Mouse (Mus musculus): Measurements from ENCODE around the gene Phf24. TPM values are rescaled to one million over a fixed set of nuclear protein-coding genes. Genes with fewer than 3 reads are reported as not detected.
A peak's percentile ranks its signal among the peaks of the same experiment; 100 is the strongest.

Gene Phf24
- total RNA-seq (2021) = under 1 TPM; 0.26 to 0.66 TPM
- long read RNA-seq, experiment 1 = 0 reads
- long read RNA-seq, experiment 2 = 0 reads

DNA sequence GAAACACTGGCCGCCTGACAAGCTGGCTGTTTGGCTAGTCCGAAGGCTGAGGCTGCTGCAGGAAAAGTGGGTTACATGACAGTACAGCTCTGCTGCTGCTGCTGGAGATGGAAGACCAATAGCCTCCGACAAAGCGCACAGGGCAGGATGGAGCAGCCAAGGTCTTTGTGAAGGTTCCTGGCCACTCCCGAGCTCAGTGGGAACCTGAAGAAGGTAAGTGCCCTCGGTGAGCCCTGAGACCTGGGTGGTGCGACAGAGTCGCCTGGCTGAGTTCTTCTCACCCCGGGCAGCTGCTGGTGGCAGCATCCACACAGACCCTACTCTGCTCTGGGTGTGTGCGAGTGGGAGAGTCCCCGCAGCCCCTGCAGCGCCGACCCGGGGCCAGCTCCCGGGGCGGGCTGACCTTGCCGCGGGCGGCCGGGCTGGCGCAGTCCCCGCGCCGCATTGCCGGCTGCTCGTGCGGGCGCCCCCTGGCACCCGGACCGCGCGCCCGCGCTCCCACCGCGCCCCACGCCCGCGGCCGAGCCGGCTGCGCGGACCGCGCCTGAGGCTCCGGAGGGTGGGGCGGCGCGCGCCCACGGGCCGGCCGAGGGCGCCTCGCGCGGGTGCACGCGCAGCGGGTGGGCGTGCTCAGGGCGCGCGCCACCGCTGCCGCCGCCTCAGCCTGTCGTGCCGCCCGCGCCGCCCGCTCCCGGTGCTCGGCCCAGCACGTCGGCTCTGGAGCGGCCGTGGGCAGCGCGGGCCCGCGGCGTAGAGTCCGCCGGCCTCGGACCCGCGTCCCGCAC, at the start of gene Phf24:
Gene Phf24 (plus strand): TSS at position 44 of the 785 bp plus-strand sequence.
- DNase-seq (ENCODE audit: low spot score) = no peak

DNA sequence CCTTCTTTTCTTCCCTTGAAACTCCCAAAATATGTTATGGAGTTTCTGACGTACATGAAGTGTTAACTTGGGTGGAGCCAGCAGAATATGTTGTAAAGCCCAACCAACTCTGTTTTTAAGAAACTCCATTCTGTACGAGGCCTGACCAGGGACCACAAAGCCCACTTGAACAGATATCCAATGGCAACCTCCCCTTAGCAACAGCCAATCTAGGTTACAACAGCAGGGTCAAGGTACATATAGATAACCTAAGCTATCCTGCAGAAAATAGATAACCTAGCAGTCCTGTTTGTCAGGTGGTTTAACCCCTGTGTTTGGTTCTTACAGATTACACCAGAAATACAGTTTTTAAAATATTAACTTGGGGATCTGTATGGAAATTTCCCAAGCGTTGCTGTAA, 49.1 kb upstream of the Phf24 start:
- DNase-seq (ENCODE audit: low spot score) = no peak

DNA sequence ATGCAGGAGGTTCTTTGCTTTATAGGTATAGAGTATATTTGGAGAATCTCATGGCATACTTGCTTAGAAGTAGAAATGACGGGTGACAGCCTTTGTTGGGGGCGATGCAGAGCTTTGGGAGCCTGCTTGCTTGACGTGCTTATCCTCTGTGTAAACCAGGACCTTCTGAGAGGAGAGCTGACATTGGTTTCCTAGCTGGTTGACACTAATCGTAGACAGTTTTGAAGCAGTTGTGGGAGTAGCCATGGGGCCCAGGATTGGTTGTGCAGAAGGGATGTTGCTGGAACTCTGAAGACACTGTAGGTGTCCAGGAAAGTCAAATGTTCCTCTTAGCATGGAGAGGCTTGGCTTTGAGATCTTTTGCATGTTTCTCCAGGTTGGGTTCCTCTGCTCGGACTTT, 48.3 kb upstream of the Phf24 start:
- DNase-seq (ENCODE audit: low spot score) = no peak

DNA sequence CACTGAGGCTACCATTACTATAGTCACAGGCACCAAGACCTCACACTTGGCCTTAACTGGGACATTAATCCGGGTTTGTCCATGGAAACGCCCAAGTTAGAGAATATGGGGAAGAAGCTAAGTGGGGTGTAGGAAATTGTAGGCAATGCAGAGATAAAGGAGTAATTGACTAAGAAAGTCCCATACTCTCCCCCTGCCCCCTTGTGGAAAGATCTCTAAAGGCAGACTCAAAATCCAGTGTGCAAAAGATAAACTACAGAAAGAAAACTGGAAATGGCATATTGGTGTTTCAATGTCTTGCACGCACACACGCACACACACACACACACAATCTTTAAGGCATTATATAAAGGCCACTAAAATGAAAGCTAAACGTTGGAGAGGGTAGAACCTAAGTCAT, 45.7 kb upstream of the Phf24 start:
- DNase-seq (ENCODE audit: low spot score) = no peak

DNA sequence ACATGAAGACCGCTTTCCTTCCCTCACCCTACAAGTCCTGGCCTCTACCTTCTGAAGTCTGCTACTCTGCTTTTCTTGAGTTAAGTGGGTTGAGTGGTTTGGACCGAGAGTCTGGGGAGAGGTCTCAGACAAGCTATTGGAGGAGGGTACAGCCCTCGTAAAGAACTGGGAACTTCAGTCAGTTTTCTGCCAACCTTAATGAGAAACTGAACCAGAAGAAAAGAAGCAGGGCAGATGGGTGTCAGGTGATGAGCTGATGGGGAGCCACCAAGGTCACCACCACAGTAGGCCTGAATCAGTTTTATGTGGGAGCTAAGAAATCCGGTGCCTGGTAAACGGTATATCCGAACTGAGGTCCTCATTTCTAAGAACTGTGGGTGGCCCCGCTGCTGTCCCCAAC, 44.3 kb upstream of the Phf24 start:
- no peak for DNase-seq (ENCODE audit: low spot score)

DNA sequence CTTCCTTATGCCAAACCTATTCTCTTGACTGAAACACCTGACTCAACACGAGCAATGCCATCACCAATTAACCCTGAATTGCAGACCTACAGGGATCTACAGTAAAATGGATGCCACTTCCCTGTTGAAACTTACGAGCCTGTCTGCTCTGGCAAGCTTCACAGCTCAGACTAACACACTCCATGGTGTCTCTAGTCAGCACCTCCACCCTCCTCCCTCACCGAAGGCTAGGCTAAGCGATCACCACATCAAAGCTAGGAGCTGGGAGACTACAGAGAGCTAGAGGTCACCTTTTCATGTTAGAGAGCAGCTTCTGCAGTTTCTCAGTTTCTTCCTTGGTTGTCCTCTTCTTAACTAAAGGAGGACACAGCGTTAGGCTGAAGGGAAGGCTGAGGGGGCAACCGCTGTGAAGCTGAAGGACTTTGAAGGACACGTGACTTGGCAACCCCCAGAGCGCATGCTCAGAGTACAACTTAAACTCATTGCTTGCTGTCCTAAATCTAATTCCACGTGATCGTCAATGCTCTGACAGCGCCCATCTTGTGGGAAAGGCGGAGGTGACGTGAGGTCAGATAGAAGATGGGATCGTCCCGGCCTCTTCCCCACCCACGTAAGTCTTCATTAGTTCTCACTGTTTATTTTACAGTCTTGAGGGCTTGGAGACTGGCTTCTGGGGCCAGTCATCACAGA, 43.6 kb upstream of the Phf24 start:
- no peak for DNase-seq (ENCODE audit: low spot score)

DNA sequence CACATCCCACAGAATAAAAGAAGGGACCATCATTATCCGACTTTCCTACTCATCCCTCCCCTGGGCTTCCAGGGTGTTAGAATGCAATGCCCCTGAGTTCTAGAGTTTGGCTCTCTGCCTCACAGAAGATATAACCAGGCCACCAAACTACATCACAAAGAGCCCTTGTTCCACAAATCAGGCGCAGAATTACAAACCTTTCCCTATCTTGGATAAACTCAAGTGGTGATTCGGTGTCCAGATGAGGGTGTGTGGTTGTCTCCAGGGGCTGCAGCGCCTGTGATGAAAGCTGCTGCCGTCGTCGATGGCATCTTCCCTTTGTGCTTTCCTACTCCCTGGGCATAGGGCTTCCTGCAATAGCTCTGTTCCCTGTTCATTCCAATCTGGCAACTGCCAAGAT, 42.3 kb upstream of the Phf24 start, which contains the start of gene Fam205c:
Gene Fam205c (minus strand): TSS at position 101 of the 400 bp plus-strand sequence.
- no peak for DNase-seq (ENCODE audit: low spot score)

DNA sequence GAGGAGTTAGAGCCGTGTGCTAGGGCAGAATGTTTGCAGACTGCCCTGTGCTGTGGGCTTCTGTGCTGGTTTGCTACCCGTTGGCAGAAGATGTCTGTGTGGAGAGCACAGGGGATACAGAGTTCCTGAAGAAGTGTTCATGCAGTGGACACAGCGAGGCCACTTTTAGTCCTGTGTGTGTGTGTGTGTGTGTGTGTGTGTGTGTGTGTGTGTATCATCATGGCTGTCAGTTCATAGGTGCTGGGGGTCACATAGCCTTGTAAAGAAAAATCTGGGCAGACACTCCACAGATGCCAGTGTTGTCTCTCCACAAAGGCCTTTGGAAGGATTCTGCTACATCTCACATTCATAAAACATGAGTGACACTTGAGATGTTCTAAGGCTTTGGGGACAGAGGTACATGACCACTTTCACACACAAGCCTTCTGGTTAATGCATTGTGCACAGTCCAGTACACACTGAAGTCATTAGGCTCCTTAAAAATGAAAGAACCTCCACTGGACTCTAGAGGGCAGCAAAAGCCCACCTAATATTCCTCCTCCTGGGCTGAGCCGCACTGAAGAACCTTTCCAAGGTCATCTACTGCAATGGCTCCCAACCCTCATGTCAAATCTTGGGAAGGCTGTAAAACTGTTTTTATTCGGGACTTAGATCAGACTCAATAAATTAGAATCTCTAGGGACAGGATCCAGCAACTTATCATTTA, 39.7 kb upstream of the Phf24 start:
- DNase-seq (ENCODE audit: low spot score) = peak; percentile 65

DNA sequence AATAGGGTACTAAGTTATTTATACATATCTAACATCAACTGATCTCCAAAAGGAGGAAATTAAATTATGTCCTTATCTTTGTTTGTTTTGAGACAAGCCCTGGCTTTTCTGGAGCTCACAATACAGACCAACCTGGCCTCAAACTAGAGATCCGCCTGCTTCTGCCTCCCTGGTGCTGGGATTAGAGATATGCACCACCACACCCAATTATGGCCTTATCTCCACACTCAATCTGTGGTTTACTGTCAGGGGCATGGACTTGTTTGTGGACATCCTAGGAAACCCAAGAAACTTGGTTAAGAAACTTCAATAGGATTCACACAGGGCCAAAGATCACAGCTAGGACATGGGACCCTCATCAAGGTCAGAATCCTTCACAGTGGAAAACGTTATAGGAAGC, 38.8 kb upstream of the Phf24 start:
- DNase-seq (ENCODE audit: low spot score) = no peak

DNA sequence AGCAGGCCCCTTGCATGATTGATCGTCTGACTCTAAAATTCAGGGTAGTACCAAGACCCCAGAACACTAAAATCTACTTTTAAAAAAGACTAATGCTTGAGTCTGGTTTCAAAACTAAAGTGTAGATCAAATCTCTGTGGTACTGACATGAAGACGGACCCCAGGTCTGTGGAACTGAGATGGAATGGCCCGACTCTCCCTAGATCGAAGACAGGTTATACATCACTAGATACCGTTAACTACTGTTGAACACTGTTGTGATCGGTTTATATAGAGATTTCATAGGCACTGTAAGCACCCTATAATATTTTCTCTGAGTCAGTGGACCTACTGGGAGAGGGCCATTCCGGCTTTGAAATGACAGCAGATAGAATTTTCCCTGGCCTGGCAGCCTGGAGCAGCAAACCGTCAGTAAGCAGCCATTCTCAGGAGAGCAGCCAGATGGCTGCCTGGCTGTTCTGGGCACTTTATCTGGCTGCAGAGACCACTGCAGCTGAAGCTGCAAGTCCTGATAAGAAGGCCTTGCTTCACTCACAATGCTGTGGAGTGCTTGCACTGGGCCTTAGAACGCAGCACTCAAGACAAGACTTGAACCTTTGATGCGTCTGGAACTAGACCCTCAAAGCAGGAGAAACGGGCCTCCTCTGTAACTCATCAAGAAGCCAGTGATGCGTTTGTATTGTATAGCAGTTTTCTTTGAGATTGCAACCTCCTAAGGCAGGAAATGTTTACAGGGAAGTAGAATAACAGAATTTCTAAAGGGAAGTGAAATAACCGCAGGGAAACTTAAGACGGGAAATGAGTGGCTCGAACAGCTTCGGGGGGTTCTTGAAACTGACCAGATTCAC, 36.4 kb upstream of the Phf24 start:
- DNase-seq (ENCODE audit: low spot score) = no peak

DNA sequence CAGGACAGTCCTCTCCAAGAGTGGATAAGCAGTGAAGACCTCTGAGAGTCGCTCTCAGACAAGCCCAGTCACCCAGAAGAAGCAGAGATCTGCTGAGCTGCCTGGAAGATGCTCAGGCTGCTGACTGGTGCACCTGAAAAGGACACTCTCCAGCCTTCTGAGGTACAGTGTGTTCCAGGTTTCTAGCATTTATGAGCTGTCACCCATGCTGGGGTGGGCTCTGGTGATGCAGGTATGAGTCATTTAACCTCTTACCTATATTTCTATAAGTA, 35.8 kb upstream of the Phf24 start:
- no peak for DNase-seq (ENCODE audit: low spot score)

DNA sequence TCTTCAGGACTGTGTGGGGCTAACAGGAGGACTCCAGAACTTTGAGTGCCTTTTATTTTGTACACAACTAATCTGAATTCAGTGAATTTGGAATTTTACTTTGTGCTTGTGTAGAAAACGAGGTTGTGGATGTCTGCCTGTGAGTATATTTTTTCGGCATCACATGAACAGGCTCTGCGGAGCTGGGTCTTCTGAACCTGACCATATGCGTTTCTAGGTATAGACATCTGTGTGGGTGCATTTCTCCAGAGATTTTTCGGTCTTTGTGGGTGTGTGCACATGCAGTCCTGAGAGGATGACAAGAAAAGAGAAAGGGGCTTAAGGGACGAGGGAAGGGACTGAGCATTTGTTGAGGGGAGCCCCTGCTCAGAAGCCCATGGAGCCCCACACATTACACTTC, 29.5 kb upstream of the Phf24 start:
- DNase-seq (ENCODE audit: low spot score) = no peak

DNA sequence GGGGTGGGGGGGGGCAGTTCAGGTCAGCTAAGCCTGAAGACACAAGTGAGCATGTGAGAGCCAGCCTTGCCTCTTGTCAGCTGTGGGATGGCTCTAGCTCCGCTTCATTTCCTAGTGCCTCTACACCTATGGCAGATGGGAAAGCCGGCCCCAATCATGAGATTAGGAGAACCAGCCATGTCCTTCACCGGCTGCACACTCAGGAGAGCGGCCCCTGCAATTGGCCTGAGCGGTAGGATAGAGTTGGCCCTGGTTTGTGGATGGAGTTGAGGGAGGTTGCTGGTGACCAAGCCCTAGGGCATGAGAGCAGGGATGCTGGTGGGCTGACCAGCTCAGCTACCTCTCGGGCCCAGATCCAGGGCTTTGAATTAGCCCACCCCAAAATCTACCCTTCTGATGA, 27.7 kb upstream of the Phf24 start:
- no peak for DNase-seq (ENCODE audit: low spot score)

DNA sequence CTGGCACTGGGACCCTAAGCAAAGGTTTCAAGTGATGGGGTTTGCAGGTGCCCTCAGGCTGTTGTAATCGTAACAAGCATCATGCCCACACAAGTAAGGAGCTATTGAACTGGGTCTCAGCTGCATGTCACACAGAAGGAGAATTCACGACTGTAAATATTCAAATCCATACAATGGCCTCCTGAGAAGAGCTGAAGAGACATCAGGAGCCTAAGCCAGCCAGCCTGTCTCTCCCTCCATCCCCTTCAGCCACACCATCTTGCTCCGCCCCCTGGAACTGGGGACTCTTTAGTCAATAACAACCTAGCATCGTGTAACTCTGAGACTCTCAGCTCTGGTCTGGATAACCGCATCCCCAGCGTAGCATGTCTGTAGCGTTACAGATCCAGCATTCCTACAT, 25.3 kb upstream of the Phf24 start:
- no peak for DNase-seq (ENCODE audit: low spot score)

DNA sequence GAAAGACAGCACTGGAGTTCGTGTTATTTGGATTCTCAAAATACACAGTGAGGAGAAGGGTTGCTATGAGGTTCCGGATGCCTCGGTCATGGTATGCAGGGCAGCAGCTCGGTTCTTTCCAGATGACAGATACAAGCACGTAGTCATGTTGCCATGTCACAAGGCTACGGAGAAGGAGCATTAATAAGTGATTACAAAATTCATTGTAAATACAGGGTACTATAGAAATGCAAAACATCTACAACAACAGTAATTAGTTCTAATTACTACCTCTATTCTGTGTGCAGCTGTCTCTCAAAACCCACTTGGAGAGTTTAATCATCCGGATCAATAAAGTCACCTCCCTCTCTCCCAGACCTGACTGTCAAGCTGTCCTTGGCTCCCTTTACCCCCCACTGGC, 21.3 kb upstream of the Phf24 start:
- no peak for DNase-seq (ENCODE audit: low spot score)

DNA sequence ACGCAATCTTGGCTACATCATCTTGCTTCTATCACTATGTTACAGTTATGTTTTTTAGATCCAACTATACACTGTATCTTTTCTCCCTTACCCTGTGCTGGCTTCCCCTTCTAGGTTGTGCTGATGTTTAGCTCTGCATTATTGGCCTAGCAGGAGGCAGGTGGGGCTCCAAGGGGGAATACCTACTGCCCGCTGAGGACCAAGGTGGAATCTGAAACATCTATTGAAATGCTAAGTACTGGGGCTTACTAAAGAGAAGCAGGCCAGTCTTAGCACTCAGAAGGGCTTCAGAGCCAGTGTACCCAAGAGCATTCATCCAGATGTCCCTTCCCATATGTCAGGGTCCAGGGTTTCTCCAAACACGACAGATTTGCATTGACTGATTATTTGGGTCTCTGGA, 17.5 kb upstream of the Phf24 start:
- DNase-seq (ENCODE audit: low spot score) = no peak

DNA sequence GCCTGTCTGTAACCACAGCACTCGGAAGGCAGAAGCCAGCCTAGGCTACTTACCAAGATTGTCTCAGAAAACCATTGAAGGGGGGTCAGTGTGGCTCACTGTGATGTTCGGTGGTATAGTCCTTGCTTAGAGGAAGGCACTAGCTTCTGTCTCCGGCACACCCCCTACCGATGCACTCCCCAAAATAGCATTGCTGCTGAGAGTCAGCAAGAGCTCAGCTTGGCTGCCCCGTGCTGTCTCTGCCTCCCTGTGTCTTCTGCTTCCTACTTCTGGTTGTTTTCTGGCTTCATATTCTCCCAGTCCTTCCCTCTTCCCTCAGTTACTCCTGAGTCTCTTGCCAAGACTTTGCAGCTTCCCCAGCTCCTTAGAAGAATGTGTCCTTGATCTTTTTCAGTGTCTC, 15.6 kb upstream of the Phf24 start:
- no peak for DNase-seq (ENCODE audit: low spot score)

DNA sequence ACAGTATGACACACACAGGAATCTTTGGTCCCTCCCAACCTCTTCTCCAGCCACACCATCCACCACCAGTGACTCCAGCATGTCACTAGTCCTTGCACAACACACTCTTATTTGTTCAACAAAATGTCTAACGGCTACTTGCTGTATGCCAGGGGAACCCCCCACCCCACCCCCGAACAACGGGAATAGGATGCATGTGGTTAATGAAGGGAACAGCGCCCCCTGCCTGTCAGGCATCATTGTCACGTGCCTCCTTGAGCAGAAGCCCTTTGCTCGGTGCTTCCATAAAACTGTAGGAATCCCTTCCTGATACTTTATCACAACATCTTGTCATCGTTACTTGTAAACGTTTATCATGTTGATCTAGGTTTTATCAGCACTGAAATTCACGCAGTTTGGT, 14.3 kb upstream of the Phf24 start:
- no peak for DNase-seq (ENCODE audit: low spot score)

DNA sequence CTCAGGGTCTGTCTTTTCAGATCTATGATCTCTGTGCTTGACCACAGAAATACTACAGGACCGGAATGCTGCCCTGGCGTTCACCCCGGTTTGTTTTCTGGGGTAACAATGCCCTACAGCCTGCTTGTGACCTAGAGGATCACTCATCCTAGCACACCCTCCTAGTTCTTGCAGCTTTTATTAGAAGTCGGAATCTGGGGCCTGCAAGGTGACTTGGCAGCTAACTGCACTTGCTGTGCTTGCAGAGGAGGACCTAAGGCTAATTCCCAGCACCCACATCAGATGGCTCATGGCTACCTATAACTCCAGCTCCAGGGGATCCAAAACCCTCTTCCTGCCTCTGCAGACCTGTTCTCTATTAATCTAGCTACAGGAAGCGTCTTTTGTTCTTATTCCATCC, 13.7 kb upstream of the Phf24 start:
- DNase-seq (ENCODE audit: low spot score) = no peak

DNA sequence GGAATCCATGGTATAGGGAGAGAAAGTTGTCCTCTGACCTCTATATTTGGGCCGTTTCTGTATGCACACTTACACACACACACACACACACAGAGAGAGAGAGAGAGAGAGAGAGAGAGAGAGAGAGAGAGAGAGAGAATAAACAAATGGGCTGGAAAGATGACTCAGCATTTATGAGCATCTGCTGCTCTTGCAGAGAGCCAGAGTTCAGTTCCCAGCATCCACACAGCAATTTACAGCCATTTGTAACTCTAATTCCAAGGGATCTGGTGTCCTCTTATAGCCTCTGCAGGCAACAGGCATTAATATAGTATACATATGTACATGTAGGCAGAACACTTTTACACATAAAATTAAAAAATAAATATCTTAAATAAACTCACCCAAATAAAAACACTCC, 12.5 kb upstream of the Phf24 start:
- DNase-seq (ENCODE audit: low spot score) = no peak

DNA sequence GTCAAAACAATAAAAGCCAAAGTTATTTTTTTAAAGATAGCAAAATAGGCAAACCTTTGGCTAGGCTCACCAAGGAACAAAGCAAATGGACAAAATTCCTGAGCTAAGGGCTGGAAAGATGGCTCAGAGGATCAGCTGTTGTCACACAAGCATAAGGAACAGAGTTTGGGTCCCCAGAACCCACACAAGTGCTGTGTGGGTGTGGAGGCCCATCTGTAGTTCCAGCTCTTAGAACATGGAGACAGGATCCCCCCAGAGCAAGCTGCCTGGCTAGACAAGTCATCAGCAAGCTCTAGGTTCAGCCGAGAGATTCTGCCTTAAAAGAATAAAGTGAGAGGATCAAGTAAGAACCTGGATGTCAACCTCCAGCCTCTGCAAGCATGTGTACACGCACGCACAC, 11.9 kb upstream of the Phf24 start:
- DNase-seq (ENCODE audit: low spot score) = no peak

DNA sequence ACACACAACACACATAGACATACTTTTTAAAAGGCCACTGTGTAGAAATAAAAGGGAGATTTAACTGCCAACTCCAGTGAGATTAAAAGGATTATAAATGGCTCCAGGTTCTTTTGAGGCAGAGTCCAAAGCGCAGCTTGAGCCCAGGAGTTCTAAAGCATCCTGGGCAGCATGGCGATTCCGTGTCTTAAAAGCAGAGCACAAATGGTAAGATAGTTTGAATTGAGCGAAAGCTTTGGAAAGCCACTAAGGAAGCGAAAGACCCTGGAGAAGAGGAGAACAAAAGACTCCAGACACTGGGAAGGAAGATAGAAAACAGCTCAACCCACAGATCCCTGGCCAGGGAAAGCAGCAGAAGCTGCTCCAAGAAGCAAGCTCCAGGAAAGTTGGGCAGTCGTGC, 11.5 kb upstream of the Phf24 start:
- no peak for DNase-seq (ENCODE audit: low spot score)
